Mouse (Mus musculus) embryonic fibroblast, embryonic 13.5 days (primary cell): ENCODE data around the gene Nob1.

ENCODE experiments used
- CTCF ChIP-seq: IDR thresholded peaks from 2 replicates; pipeline ENCODE4 v1.5.1; 2011; ENCODE audit warnings: mild to moderate bottlenecking, control low read depth, low read length, moderate library complexity, borderline replicate concordance; ENCODE audit not compliant: insufficient read depth
- POLR2A ChIP-seq: IDR thresholded peaks from 2 replicates; pipeline ENCODE4 v1.6.1; 2011; ENCODE audit warnings: low read depth, mild to moderate bottlenecking, control low read depth, low read length, moderate library complexity

DNA sequence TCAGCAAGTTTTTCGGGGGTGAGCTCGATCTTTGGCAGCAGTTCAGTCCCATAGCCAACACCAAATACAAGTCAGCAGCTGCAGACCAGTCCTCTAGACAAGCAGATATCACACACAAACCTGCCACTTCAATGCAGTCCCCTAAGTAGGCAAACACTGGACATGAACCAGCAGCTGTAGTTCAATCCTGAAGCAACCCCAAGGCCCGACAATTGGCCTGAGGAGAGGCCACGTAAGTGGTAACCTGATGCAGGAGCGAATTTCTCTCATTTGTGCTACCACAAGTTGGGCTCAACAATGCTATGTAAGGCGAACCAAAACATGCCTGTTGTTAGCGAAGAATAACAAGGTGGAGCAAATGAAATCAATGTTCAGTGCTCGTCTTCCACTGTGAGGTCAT, 44.1 kb downstream of the Nob1 start:
- TF ChIP-seq CTCF (no peak), POLR2A (no peak)
